Mouse (Mus musculus) cerebellum, postnatal 14 days (tissue): ENCODE results near the gene Lpar3.

ENCODE experiments used
- DNase-seq, 2 experiments: peaks; one replicate each; pipeline ENCODE4 v3.0.0; 2021; ENCODE audit warnings: mixed read lengths in 2 of 2

The Lpar3 gene

GRCm38 (mm10) chr3:146315414-146315813 is 94.7 kb downstream of the Lpar3 start:
- DNase-seq = no peak

- DNase-seq = no peak
These were observed 95.5 kb downstream of the Lpar3 start for GRCm38 (mm10) chr3:146316293-146316692.

DNA sequence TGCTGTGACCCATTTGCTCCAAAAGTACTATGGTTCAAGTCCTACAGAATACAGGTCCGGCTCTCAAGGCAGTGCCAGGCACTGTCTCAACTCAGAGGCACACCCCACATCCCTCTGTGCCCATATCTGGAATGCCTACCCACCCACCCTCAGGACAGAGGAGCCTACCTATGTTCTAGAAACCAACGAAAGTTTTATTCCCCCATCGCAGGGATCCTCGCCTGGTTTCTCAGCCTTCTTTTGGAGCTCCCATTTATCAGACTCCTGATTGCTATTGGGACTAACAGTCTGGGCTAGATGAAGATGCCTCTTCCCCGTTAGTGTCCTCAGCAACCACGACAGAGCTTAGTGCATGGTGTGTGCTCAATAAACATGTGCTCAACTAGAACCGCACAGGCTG is 96.6 kb downstream of the Lpar3 start:
- no peak for DNase-seq

- DNase-seq = no peak
These were observed 97.1 kb downstream of the Lpar3 start for GRCm38 (mm10) chr3:146317911-146318310.

- DNase-seq = peak; percentile 21 to 23
These were observed 97.8 kb downstream of the Lpar3 start for GRCm38 (mm10) chr3:146318520-146318938.

DNA sequence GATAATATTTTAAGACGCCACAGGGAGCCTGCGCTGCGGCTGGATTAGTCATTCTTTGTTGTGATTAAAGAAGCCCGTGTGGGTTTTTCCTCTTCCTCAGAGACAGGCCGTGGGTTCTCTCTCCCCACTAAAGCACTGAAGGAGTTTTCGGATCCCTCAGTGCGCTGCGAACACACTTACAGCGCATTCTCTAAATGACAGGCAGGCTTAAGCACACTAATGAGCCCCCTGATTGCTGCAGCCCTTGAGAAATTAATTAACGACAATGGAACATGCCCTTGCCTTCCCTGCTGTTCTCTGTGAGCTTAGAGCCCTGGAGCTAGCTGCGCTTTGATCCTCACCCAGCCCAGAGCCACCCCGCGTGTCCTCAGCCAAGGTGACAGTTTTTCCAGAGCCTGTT is 98.2 kb downstream of the Lpar3 start:
- DNase-seq = no peak

DNA sequence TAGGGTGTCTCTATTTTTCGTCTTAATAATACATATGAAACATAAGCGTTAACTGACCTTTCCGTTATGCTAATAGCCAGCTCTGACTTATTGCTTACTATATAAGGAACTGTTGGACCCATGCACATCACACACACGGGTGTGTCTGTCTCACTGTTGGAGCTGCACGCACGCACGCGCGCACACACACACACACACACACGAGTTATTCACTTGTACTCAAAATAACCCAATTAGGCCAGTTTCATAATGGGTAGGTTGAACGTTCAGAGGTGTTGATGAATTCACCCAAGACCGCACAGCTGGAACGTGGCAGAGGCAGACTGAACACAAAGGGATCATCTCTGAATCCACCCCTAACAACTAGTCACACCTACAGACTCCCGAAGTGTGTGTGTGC is 98.7 kb downstream of the Lpar3 start:
- DNase-seq = no peak

GRCm38 (mm10) chr3:146324949-146325348 is 104.2 kb downstream of the Lpar3 start:
- DNase-seq = no peak

GRCm38 (mm10) chr3:146326743-146327536 is 106.2 kb downstream of the Lpar3 start:
- DNase-seq = no peak

DNA sequence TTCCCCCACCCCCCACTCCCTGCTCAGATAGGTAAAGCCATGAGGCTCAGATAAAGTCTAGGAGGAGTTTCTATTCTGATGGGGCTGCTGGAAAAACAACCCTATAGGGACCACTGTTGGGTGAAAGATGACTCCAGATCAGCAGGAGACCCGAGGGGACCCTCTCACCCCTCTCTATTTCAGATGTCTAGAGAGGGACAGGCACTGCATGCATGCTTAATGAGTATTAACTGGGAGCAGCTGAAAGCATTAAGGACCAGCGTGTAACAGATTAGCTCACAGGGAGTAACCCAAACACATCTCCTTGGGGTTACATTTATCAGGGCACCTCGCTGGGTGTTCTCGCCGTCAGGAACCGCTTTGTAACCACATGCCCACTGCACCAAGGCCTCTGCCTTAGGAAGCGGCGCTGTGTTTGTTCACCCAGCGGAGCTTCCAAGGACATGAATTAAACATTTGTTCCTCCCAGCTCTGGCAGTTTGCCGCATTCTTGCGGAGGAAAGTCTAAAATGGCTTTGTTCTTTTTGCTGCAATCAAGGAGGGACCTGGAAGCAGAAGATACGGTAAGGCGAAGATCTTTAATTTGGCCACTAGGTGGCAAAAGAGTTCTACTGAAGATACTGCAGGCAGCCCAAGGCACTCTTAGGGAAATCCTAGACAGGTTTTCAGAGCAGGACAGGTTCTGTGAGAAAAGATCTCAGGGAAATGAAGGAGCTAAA is 106.9 kb downstream of the Lpar3 start:
- peak; percentile 74 to 81 for DNase-seq

GRCm38 (mm10) chr3:146328749-146329148 is 108.0 kb downstream of the Lpar3 start:
- DNase-seq = no peak

GRCm38 (mm10) chr3:146331819-146332218 is 111.1 kb downstream of the Lpar3 start:
- DNase-seq = no peak

DNA sequence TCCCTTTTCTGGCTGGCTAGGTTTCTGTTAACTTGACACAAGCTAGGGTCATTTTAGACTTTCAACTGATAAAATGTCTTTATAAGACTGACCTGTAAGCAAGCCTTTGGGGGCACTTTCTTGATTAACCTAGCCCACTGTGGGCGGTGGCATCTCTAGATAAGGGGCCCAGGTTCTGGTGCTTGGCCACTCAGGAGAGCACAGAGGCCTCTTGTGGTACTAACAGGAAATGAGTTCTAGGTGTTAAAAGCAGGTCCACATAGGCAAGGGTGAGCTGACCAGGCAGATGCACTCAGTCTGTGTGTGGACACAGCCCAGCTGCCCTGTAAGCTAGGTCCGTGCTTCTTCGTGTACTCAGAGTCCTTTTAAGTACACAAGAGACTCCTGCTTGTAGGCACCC is 112.5 kb downstream of the Lpar3 start:
- DNase-seq = no peak

DNA sequence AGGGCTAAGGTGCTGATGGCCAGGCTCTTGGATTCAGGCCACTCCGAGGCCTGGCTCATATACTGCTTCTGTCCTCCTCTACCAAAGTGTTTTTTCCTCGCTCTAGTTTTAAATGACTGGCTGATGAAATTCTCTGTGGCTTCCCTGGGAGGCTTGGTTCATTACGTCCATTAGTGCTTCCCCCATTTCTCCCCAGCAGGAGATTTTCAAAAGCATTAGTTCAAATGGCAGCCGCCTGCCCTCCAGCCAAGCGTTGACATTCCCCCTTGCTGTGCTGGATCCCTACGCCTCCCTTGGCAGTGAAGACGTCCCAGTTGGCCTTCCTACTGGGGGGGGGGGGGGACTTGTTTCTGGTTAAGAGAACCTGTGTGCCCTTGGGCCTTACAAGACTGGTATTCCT is 113.3 kb downstream of the Lpar3 start:
- DNase-seq = no peak
